Mouse (Mus musculus): ENCODE measurements around the gene Pdzrn3. TPM values are rescaled to one million over a fixed set of nuclear protein-coding genes. Genes with fewer than 3 reads are reported as not detected.

Gene Pdzrn3
- polyA plus RNA-seq, 2 experiments = 16.5 to 37.9 TPM

DNA sequence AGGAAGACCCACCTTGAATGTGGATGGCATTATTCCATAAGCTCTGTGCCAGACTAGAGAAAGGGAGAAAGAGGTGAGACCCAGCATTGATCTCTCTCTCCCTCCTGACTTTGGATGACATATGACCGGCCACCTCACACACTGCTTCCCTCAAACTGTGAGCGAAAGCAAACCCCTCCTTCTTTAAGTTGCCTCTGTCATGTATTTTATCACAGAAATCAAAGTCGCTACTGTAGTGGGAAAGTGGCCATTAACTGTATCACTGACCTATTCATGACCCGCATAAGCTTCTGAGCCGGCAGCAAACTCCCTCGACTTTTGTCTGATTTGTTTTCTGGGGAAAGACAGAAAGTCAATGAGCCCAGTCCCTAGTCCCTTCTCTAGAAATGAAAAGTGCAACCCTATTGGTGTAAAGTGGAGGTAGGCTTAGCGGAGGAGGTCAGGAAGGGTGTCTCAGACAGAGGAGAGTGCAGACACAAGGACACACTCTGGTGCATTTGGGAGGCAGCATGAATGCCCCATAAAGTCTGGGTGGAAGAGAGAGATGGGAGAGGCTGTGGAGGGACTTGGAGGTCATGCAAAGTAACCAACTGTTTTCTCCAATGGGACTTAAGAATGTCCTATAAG lies 134.4 kb downstream of the Pdzrn3 start:
- no peak for TF ChIP-seq POLR2A (IDR thresholded peaks at IDR 0.05; ENCODE audit: borderline replicate concordance, extremely low read depth, insufficient read depth, insufficient read length)
- H3K4me1 ChIP-seq (ENCODE audit: control insufficient read depth, insufficient read depth, low read length) = no peaks in the 10 kb centered on the region
- no peaks in the 10 kb centered on the region for H3K27me3 ChIP-seq (ENCODE audit: control insufficient read depth, insufficient read depth, low read length)
- H3K4me3 ChIP-seq (replicated peaks; ENCODE audit: low read length) = no peak overlapping the region
- no peak overlapping the region for H3K4me2 ChIP-seq (replicated peaks; ENCODE audit: low read depth, low read length, severe bottlenecking)
- H3K9me3 ChIP-seq (ENCODE audit: control insufficient read depth, low read length) = no peaks in the 10 kb centered on the region
- DNase-seq (ENCODE audit: low spot score) (no peak), ATAC-seq (ENCODE audit: low FRiP score, low read depth) (no peak)
- no peak overlapping the region for H3K9ac ChIP-seq (ENCODE audit: low read depth, low read length, severe bottlenecking)
- 83% methylated on average over 7 of the region's 7 CpGs for WGBS
- no peak overlapping the region for H3K27ac ChIP-seq (replicated peaks; ENCODE audit: low read depth, low read length)
- H3K36me3 ChIP-seq (ENCODE audit: control insufficient read depth, insufficient read depth, low read length) = no peaks in the 10 kb centered on the region

- no peaks in the 10 kb centered on the region for H3K27me3 ChIP-seq (ENCODE audit: control insufficient read depth, insufficient read depth, low read length)
- ATAC-seq (ENCODE audit: low FRiP score, low read depth) (no peak), DNase-seq (ENCODE audit: low spot score) (no peak)
- H3K4me1 ChIP-seq (ENCODE audit: control insufficient read depth, insufficient read depth, low read length) = peaks cover 12% of the 10 kb centered on the region
- no peak overlapping the region for H3K4me2 ChIP-seq (replicated peaks; ENCODE audit: low read depth, low read length, severe bottlenecking)
- H3K9ac ChIP-seq (ENCODE audit: low read depth, low read length, severe bottlenecking) = no peak overlapping the region
- 55% methylated on average over 5 of the region's 5 CpGs for WGBS
- no peak overlapping the region for H3K4me3 ChIP-seq (replicated peaks; ENCODE audit: low read length)
- TF ChIP-seq POLR2A (IDR thresholded peaks at IDR 0.05; ENCODE audit: borderline replicate concordance, extremely low read depth, insufficient read depth, insufficient read length) = no peak
- H3K36me3 ChIP-seq (ENCODE audit: control insufficient read depth, insufficient read depth, low read length) = no peaks in the 10 kb centered on the region
- H3K9me3 ChIP-seq (ENCODE audit: control insufficient read depth, low read length) = no peaks in the 10 kb centered on the region
- no peak overlapping the region for H3K27ac ChIP-seq (replicated peaks; ENCODE audit: low read depth, low read length)
These were observed 141.0 kb downstream of the Pdzrn3 start for GRCm38 (mm10) chr6:101236641-101237246.

GRCm38 (mm10) chr6:101236230-101236629 lies 141.5 kb downstream of the Pdzrn3 start:
- no peak overlapping the region for H3K4me3 ChIP-seq (replicated peaks; ENCODE audit: low read length)
- H3K27ac ChIP-seq (replicated peaks; ENCODE audit: low read depth, low read length) = no peak overlapping the region
- H3K9me3 ChIP-seq (ENCODE audit: control insufficient read depth, low read length) = no peaks in the 10 kb centered on the region
- no peak overlapping the region for H3K4me2 ChIP-seq (replicated peaks; ENCODE audit: low read depth, low read length, severe bottlenecking)
- no peaks in the 10 kb centered on the region for H3K36me3 ChIP-seq (ENCODE audit: control insufficient read depth, insufficient read depth, low read length)
- H3K4me1 ChIP-seq (ENCODE audit: control insufficient read depth, insufficient read depth, low read length) = peaks cover 12% of the 10 kb centered on the region
- no peak for TF ChIP-seq POLR2A (IDR thresholded peaks at IDR 0.05; ENCODE audit: borderline replicate concordance, extremely low read depth, insufficient read depth, insufficient read length)
- H3K27me3 ChIP-seq (ENCODE audit: control insufficient read depth, insufficient read depth, low read length) = no peaks in the 10 kb centered on the region
- no peak overlapping the region for H3K9ac ChIP-seq (ENCODE audit: low read depth, low read length, severe bottlenecking)
- 87% methylated on average over 7 of the region's 7 CpGs for WGBS
- no peak for ATAC-seq (ENCODE audit: low FRiP score, low read depth)
- no peak for DNase-seq (ENCODE audit: low spot score)

DNA sequence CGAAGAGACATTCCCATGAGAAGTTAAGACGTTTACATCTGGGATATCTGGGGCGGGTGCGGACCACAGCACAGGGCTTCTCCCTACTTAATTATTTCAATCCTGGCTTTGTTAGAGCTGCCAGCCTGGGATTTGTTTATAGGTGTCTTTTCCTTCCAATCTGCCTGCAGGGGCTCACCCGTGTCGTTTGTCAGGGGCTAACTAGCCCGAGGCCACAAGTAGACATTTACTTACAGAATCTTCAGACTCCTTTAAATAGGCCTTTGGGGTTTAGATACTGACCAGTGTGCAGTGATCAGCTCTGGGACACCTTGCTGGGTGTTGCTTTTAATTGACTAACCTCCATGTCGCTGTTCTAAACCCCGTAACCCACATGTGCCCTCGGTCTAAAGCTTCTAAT lies 143.3 kb downstream of the Pdzrn3 start:
- Histone ChIP-seq H3K4me3 (replicated peaks; ENCODE audit: low read length) (no peak overlapping the region), H3K36me3 (ENCODE audit: control insufficient read depth, insufficient read depth, low read length) (no peaks in the 10 kb centered on the region), H3K27me3 (ENCODE audit: control insufficient read depth, insufficient read depth, low read length) (no peaks in the 10 kb centered on the region), H3K4me2 (replicated peaks; ENCODE audit: low read depth, low read length, severe bottlenecking) (no peak overlapping the region), H3K9ac (ENCODE audit: low read depth, low read length, severe bottlenecking) (no peak overlapping the region), H3K9me3 (ENCODE audit: control insufficient read depth, low read length) (no peaks in the 10 kb centered on the region), H3K27ac (replicated peaks; ENCODE audit: low read depth, low read length) (no peak overlapping the region), H3K4me1 (ENCODE audit: control insufficient read depth, insufficient read depth, low read length) (peaks cover 12% of the 10 kb centered on the region)
- WGBS = 30% methylated on average over 10 of the region's 10 CpGs
- DNase-seq (ENCODE audit: low spot score) (no peak), ATAC-seq (ENCODE audit: low FRiP score, low read depth) (no peak)
- no peak for TF ChIP-seq POLR2A (IDR thresholded peaks at IDR 0.05; ENCODE audit: borderline replicate concordance, extremely low read depth, insufficient read depth, insufficient read length)

DNA sequence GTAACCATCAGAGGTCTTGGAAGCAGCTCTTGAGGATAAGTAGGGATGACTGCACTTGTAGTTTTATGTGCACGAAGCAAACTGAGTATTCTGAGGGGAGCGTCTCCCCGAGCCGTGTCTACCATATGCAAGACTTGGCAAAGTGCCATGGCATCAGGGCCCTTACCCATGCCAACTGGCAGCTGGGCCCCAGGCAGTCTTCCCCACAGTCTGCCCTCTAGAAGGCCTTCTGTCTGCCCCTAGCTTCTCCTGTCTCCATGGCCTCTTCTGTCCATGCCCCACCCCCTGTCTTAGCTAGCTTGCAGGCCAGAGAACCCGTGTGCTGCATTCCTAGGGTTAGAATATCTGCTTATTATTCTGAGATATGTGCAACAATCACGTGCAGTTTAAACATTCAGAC lies 144.0 kb downstream of the Pdzrn3 start:
- no peak overlapping the region for H3K27ac ChIP-seq (replicated peaks; ENCODE audit: low read depth, low read length)
- H3K4me3 ChIP-seq (replicated peaks; ENCODE audit: low read length) = no peak overlapping the region
- no peak for ATAC-seq (ENCODE audit: low FRiP score, low read depth)
- DNase-seq (ENCODE audit: low spot score) = no peak
- no peak overlapping the region for H3K4me2 ChIP-seq (replicated peaks; ENCODE audit: low read depth, low read length, severe bottlenecking)
- no peaks in the 10 kb centered on the region for H3K9me3 ChIP-seq (ENCODE audit: control insufficient read depth, low read length)
- H3K4me1 ChIP-seq (ENCODE audit: control insufficient read depth, insufficient read depth, low read length) = peaks cover 12% of the 10 kb centered on the region
- H3K27me3 ChIP-seq (ENCODE audit: control insufficient read depth, insufficient read depth, low read length) = no peaks in the 10 kb centered on the region
- 40% methylated on average over 6 of the region's 6 CpGs for WGBS
- no peak overlapping the region for H3K9ac ChIP-seq (ENCODE audit: low read depth, low read length, severe bottlenecking)
- no peak for TF ChIP-seq POLR2A (IDR thresholded peaks at IDR 0.05; ENCODE audit: borderline replicate concordance, extremely low read depth, insufficient read depth, insufficient read length)
- no peaks in the 10 kb centered on the region for H3K36me3 ChIP-seq (ENCODE audit: control insufficient read depth, insufficient read depth, low read length)
